Mouse (Mus musculus) testis, adult 2 months (tissue): ENCODE data around the gene Olfr332. TPM values are rescaled to one million over a fixed set of nuclear protein-coding genes. Genes with fewer than 3 reads are reported as not detected.

ENCODE experiments used
- H3K27ac ChIP-seq: fragments of 200-500 bp; 2 replicates; pipeline ENCODE4 v1.5.1; 2012; ENCODE audit warnings: low read depth, low read length; ENCODE audit not compliant: control insufficient read depth, insufficient read depth
- H3K27me3 ChIP-seq: fragments of 200-500 bp; 2 replicates; pipeline ENCODE4 v1.6.1; 2012; ENCODE audit warnings: mild to moderate bottlenecking, low read length, moderate library complexity; ENCODE audit not compliant: control insufficient read depth, insufficient read depth
- H3K36me3 ChIP-seq: fragments of 200-500 bp; 2 replicates; pipeline ENCODE4 v1.6.1; 2012; ENCODE audit warnings: mild to moderate bottlenecking, low read length; ENCODE audit not compliant: control insufficient read depth, insufficient read depth
- H3K4me1 ChIP-seq: fragments of 200-500 bp; 2 replicates; pipeline ENCODE4 v1.6.1; 2012; ENCODE audit warnings: low read length; ENCODE audit not compliant: control insufficient read depth, insufficient read depth
- H3K4me3 ChIP-seq: fragments of 200-500 bp; 2 replicates; pipeline ENCODE4 v1.5.1; 2012; ENCODE audit warnings: low read depth, mild to moderate bottlenecking, low read length, moderate library complexity, mixed read lengths; ENCODE audit not compliant: control insufficient read depth
- CTCF ChIP-seq: fragments of 200-500 bp; IDR thresholded peaks from 2 replicates; pipeline ENCODE4 v1.5.1; 2012; ENCODE audit warnings: low read depth, mild to moderate bottlenecking, inconsistent platforms, low read length, moderate library complexity; ENCODE audit not compliant: control insufficient read depth, insufficient read depth, insufficient replicate concordance
- POLR2A ChIP-seq: fragments of 200-500 bp; IDR thresholded peaks from 2 replicates; pipeline ENCODE4 v1.6.1; 2012; ENCODE audit warnings: low read depth, mild to moderate bottlenecking, inconsistent platforms, low read length, moderate library complexity; ENCODE audit not compliant: control insufficient read depth
- polyA plus RNA-seq: library from polyadenylated mRNA; depleted of rRNA; stranded (reverse); fragments of >200 nt; gene quantifications from 2 replicates; pipeline ENCODE4 v1.2.3, GENCODE M21; 2012; rRNA removed

The Olfr332 gene
- polyA plus RNA-seq, 1 experiment, result not detected

DNA sequence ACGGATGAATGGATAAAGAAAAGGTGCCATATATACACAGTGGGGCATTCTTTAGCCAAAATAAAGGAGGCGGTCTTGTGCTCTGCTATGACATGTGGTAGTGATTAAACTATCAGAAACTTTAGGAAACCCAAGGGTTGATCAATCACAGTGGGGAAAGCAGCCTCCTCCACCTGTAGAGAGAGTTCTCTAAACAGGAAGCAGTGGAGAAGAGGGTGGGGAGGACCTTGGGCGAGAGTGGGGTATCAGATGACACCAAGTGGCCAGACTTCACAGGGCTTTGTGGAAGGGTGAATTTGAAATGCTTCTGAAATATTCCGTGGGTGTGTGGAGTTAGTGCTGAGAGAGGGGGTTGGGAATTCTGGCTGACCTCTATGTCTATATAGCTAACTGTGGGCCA lies 38.8 kb downstream of the Olfr332 start:
- Histone ChIP-seq H3K27me3 (no peaks in the 10 kb centered on the region), H3K36me3 (no peaks in the 10 kb centered on the region), H3K4me1 (no peaks in the 10 kb centered on the region; the same call in 1 of the 2 replicates), H3K4me3 (no peak overlapping the region), H3K27ac (no peak overlapping the region)
- TF ChIP-seq CTCF, result no peak
- TF ChIP-seq POLR2A, result no peak

DNA sequence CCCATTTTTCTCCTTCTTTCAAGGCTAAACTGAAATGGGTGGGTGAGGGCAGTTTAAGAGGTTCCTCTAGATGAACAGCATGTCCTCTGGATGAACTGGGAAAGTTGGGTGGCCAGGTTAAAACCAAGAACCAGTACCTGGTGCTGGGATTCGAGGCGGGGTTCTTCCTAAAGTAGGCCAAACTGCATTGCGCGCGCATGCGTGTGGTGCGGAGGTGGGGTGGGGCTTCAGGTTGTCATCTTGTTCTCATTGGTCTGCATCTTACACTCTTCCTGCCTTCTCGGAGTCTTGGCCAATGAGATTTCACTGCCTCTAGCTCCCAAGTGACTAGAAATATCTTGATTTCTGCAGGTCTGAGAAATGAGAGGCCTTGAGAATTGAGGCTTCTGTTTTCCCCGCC lies 39.6 kb downstream of the Olfr332 start, which contains the start of gene Lypd9:
TSS of gene Lypd9 (minus strand) at position 165 of the 400 bp plus-strand sequence.
- Histone ChIP-seq H3K27me3 (no peaks in the 10 kb centered on the region), H3K4me1 (no peaks in the 10 kb centered on the region; the same call in 1 of the 2 replicates), H3K4me3 (peak within 1 kb of the TSS; percentile 61), H3K36me3 (no peaks in the 10 kb centered on the region), H3K27ac (peak within 1 kb of the TSS; percentile 22)
- TF ChIP-seq CTCF (no peak), POLR2A (peak; percentile 60; the same call in 1 of the 2 replicates)

Other genes with a start within 250 kb of the Olfr332 start
- gene 4930438A08Rik, start 217.8 kb downstream of the Olfr332 start, polyA plus RNA-seq, result 0.13 and 0.75 TPM in 2 replicates
- 11.2 and 14.0 TPM in 2 replicates for gene Zfp692, start 185.5 kb downstream of the Olfr332 start, polyA plus RNA-seq
- gene Zfp672, start 162.2 kb downstream of the Olfr332 start, polyA plus RNA-seq, result 43.7 and 48.9 TPM in 2 replicates
- 8.6 and 9.5 TPM in 2 replicates for gene Sh3bp5l, start 161.8 kb downstream of the Olfr332 start, polyA plus RNA-seq
- gene Lypd8, start 113.5 kb downstream of the Olfr332 start, polyA plus RNA-seq, result 4.0 and 4.3 TPM in 2 replicates
- 0.81 and 4.0 TPM in 2 replicates for gene 1810065E05Rik, start 71.4 kb downstream of the Olfr332 start, polyA plus RNA-seq
- gene Gm12253, start 60.0 kb downstream of the Olfr332 start, polyA plus RNA-seq, result not detected in 2 replicates
- gene Lypd9, start 39.6 kb downstream of the Olfr332 start, polyA plus RNA-seq, result 218 and 223 TPM in 2 replicates
- gene Olfr30, start 30.3 kb downstream of the Olfr332 start, polyA plus RNA-seq, result 0.16 and 0.38 TPM in 2 replicates
- 0.13 and 0.21 TPM in 2 replicates for gene Olfr331, start 10.0 kb upstream of the Olfr332 start, polyA plus RNA-seq
- 1.1 and 1.7 TPM in 2 replicates for gene Olfr330, start 42.3 kb upstream of the Olfr332 start, polyA plus RNA-seq
- 0.26 and 0.56 TPM in 2 replicates for gene Olfr329-ps, start 53.9 kb upstream of the Olfr332 start, polyA plus RNA-seq
- not detected in 2 replicates for gene Olfr328, start 63.1 kb upstream of the Olfr332 start, polyA plus RNA-seq
- gene Olfr224, start 78.0 kb upstream of the Olfr332 start, polyA plus RNA-seq, result 0.11 TPM in 1 of 2 replicates, not detected in the other
- gene Olfr325, start 85.2 kb upstream of the Olfr332 start, polyA plus RNA-seq, result 0.20 and 0.89 TPM in 2 replicates
- not detected in 2 replicates for gene Olfr324, start 102.6 kb upstream of the Olfr332 start, polyA plus RNA-seq
- gene 2210407C18Rik, start 123.5 kb upstream of the Olfr332 start, polyA plus RNA-seq, result not detected in 2 replicates
- 0.57 and 2.2 TPM in 2 replicates for gene Olfr323, start 137.9 kb upstream of the Olfr332 start, polyA plus RNA-seq
- gene Trim58, start 147.9 kb upstream of the Olfr332 start, polyA plus RNA-seq, result not detected in 2 replicates
- not detected in 2 replicates for gene Olfr322, start 166.2 kb upstream of the Olfr332 start, polyA plus RNA-seq
- not detected in 2 replicates for gene Olfr320, start 188.5 kb upstream of the Olfr332 start, polyA plus RNA-seq
- gene Olfr319, start 206.6 kb upstream of the Olfr332 start, polyA plus RNA-seq, result not detected in 2 replicates
- gene Olfr318, start 231.5 kb upstream of the Olfr332 start, polyA plus RNA-seq, result 0.35 TPM in 1 of 2 replicates, not detected in the other
- gene Olfr317, start 246.7 kb upstream of the Olfr332 start, polyA plus RNA-seq, result 0.16 and 0.96 TPM in 2 replicates